Mouse (Mus musculus): ENCODE data around the gene Ccdc6.

Gene Ccdc6

GRCm38 (mm10) chr10:70096366-70097188, at the start of gene Ccdc6:
TSS of gene Ccdc6 (plus strand) at chr10:70097121.
- DNase-seq (ENCODE audit: low read depth): peak; percentile 48

- no peak for DNase-seq (ENCODE audit: low read depth)
Measured at GRCm38 (mm10) chr10:70049771-70050170, 47.1 kb upstream of the Ccdc6 start.

DNA sequence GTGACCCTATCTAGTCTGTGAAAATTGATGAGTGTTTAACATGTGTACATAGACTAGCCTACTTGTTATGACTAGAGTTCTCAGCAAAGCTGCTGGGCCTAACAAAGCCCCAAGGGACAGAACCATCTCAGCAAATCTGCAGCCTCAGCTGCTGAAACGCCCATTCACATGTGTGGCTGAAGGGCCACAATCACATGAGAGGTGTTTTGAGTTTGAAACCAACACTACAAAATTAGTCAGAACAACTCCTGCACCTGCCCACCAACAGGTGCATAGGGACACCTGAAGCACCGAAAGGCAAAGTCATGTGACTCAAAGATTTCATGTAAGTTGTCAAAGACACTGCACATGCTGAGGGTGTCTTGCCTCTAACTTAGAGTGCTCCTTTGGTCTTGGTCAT, 41.6 kb upstream of the Ccdc6 start:
- DNase-seq (ENCODE audit: low read depth): no peak

DNA sequence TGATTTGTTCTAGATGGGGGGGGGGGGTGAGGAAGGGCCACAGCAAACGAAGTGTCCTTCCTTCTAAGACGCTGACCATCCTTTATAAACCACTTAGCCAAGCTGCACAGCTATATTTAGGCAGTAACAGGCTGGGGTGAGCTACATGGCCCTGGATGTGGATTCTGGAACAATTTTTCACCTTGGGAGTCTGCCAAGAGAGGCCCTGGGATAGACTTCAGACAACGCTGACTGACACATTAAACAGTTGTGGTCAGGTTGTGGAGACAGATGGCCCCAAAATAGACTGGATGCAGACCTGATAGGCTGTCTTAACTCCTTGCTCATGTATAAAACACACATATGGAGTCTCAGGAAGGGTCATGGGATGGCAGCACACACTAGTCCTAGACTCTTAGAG, 39.9 kb upstream of the Ccdc6 start:
- no peak for DNase-seq (ENCODE audit: low read depth)

- no peak for DNase-seq (ENCODE audit: low read depth)
Measured at GRCm38 (mm10) chr10:70060021-70060688, 36.8 kb upstream of the Ccdc6 start.

GRCm38 (mm10) chr10:70060689-70061081, 36.2 kb upstream of the Ccdc6 start:
- DNase-seq (ENCODE audit: low read depth): no peak

- no peak for DNase-seq (ENCODE audit: low read depth)
Measured at GRCm38 (mm10) chr10:70063881-70064555, 32.9 kb upstream of the Ccdc6 start.

DNA sequence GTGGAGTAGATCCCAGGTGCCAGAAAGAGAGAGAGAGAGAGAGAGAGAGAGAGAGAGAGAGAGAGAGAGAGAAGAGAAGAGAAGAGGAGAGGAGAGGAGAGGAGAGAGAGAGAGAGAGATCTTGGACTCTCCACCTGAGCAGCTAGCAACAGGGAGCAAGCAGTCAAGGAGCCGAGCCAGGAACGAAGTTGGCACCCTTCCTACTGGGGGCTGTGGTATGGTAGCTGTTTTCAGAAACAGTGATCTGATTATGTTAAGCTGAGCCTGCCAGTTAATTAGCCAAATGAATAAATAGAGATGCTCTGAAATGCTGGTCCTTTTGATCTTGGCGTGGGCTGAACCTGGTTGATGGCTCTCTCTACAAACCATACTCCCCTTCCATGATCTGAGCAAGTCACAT, 31.7 kb upstream of the Ccdc6 start:
- no peak for DNase-seq (ENCODE audit: low read depth)

DNA sequence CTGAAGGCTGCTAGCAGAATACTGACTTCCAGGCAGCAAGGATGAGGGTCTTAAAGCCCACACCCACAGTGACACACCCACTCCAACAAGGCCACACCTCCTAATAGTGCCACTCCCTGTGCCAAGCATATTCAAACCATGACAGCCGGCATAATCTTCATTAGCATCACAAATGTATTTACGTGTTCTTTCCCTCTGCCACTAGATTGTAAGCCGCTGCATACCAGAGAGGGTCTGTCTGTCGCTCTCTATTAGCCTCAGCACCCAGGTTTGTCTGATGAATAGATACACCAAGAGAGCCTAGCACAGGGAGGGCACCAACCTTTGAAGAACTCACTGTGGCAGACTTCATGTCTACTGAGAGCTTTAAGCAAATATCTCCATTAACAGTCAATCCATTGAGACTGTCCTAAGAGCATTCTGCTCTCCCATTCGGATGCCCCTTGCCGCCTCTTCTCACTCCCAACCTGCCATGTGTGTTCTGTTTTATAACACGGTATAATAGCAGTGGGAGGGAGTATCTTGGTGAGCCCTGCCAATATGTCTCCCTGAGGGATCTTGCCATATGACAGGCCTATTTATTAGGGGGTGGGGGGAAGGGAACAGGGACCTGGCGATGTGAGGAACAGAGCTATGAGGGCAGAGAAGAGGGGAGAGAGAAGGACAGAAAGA, 30.3 kb upstream of the Ccdc6 start:
- DNase-seq (ENCODE audit: low read depth): no peak

DNA sequence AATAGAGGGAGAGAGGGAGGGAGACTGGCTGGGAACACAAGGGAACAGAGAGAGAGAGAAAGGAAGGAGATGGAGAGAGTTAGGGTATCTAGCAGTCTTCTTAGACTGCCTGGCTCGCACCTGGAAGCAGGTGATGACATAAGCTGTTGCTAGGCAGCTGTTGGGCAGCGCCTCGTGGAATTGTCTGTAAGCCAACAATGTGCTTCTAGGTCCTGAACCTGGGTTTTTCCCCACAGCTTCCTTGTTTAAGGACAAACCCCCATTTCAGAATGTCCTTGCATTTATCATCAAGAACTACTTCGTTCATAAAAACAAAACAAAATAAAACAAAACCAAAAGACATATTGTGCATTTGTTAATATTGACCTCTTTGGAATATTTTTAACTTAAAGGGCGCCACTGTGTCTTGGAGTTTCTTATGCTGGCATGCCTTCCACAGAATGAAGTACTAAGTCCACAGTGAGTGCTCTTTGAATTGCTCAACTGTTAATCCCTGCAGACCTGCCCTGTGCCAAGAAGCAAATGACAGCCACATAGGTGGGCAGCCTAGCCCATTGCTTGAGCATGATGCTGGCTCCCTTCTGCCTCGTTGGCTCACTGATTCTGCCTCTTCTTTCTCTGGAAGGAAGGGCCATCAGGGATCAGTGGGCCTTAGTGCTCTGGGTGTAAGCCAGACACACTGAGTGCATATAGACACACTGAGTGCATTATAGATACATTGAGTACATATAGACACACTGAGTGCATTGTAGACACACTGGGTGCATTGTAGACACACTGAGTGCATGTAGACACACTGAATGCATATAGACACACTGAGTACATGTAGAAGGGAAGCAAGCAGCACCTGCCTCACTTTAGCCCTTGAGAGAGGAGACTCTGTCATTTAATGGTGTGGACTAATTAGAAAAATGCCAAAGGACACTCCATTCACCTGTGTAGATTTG, 29.5 kb upstream of the Ccdc6 start:
- DNase-seq (ENCODE audit: low read depth): no peak

GRCm38 (mm10) chr10:70069321-70069720, 27.6 kb upstream of the Ccdc6 start:
- DNase-seq (ENCODE audit: low read depth): no peak

GRCm38 (mm10) chr10:70071334-70071733, 25.6 kb upstream of the Ccdc6 start:
- no peak for DNase-seq (ENCODE audit: low read depth)

- DNase-seq (ENCODE audit: low read depth): no peak
Measured at GRCm38 (mm10) chr10:70077452-70077851, 19.5 kb upstream of the Ccdc6 start.

GRCm38 (mm10) chr10:70080908-70081307, 16.0 kb upstream of the Ccdc6 start:
- no peak for DNase-seq (ENCODE audit: low read depth)

GRCm38 (mm10) chr10:70081564-70082175, 15.3 kb upstream of the Ccdc6 start:
- no peak for DNase-seq (ENCODE audit: low read depth)

GRCm38 (mm10) chr10:70083241-70083640, 13.7 kb upstream of the Ccdc6 start:
- DNase-seq (ENCODE audit: low read depth): no peak

GRCm38 (mm10) chr10:70085256-70085961, 11.5 kb upstream of the Ccdc6 start:
- DNase-seq (ENCODE audit: low read depth): no peak

- DNase-seq (ENCODE audit: low read depth): no peak
Measured at GRCm38 (mm10) chr10:70088788-70089187, 8.1 kb upstream of the Ccdc6 start.

GRCm38 (mm10) chr10:70091876-70092462, 5.0 kb upstream of the Ccdc6 start:
- DNase-seq (ENCODE audit: low read depth): no peak

DNA sequence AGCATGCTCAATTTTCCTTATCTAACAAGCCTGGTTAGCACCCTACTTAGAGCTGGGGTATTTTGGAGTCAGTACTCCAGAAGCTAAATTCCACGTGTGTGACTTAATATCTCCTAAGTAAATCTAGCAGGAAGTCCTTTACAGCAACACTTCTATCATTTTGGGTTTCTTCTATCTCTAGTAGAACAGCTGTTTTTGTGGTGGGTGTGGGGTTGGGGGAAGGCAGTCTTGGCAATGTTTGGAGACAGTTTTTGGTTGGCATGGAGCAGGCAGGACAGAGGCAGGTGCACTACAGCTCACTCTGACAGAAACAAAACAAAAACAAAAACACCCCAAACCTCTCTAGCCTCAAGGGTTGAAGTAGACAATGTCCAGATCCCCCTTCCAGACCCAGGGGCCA, 3.1 kb upstream of the Ccdc6 start:
- DNase-seq (ENCODE audit: low read depth): no peak

Data from c-Kit-positive CD71-positive TER-119-negative erythroid progenitor cells, embryonic 14.5 days (primary cell).